Mouse (Mus musculus) right cerebral cortex, postnatal 14 days (tissue): Measurements from ENCODE around the gene Atp6v1g3.

Experiments
- DNase-seq: peaks from one replicate; pipeline ENCODE4 v3.0.0; 2022

Gene Atp6v1g3

GRCm38 (mm10) chr1:138289455-138290425, 16.2 kb downstream of the Atp6v1g3 start:
- no peak for DNase-seq

GRCm38 (mm10) chr1:138291463-138291862, 17.9 kb downstream of the Atp6v1g3 start:
- DNase-seq = no peak

- no peak for DNase-seq
These were observed 20.9 kb downstream of the Atp6v1g3 start for GRCm38 (mm10) chr1:138294487-138294886.

GRCm38 (mm10) chr1:138298156-138298555, 24.6 kb downstream of the Atp6v1g3 start:
- no peak for DNase-seq

- no peak for DNase-seq
These were observed 26.0 kb downstream of the Atp6v1g3 start for GRCm38 (mm10) chr1:138299576-138299975.

GRCm38 (mm10) chr1:138301920-138302319, 28.4 kb downstream of the Atp6v1g3 start:
- no peak for DNase-seq

GRCm38 (mm10) chr1:138302756-138303155, 29.2 kb downstream of the Atp6v1g3 start:
- DNase-seq = no peak

GRCm38 (mm10) chr1:138303296-138303695, 29.8 kb downstream of the Atp6v1g3 start:
- DNase-seq = no peak

GRCm38 (mm10) chr1:138304141-138304915, 30.8 kb downstream of the Atp6v1g3 start:
- DNase-seq = no peak

- DNase-seq = no peak
These were observed 49.1 kb downstream of the Atp6v1g3 start for GRCm38 (mm10) chr1:138322657-138323056.

GRCm38 (mm10) chr1:138323076-138323630, 49.6 kb downstream of the Atp6v1g3 start:
- DNase-seq = no peak

- DNase-seq = no peak
These were observed 52.6 kb downstream of the Atp6v1g3 start for GRCm38 (mm10) chr1:138326091-138326490.

GRCm38 (mm10) chr1:138326566-138326965, 53.0 kb downstream of the Atp6v1g3 start:
- no peak for DNase-seq

GRCm38 (mm10) chr1:138327466-138328245, 54.1 kb downstream of the Atp6v1g3 start:
- DNase-seq = no peak

GRCm38 (mm10) chr1:138328320-138328719, 54.8 kb downstream of the Atp6v1g3 start:
- DNase-seq = no peak

- DNase-seq = no peak
These were observed 57.0 kb downstream of the Atp6v1g3 start for GRCm38 (mm10) chr1:138330556-138330955.

- DNase-seq = no peak
These were observed 58.1 kb downstream of the Atp6v1g3 start for GRCm38 (mm10) chr1:138331596-138331995.

GRCm38 (mm10) chr1:138334701-138335100, 61.2 kb downstream of the Atp6v1g3 start:
- DNase-seq = peak; percentile 37

- DNase-seq = no peak
These were observed 63.9 kb downstream of the Atp6v1g3 start for GRCm38 (mm10) chr1:138337417-138337816.
